13 mouse cellular contexts compared by ENCODE assay signal in the genomic region with DNA sequence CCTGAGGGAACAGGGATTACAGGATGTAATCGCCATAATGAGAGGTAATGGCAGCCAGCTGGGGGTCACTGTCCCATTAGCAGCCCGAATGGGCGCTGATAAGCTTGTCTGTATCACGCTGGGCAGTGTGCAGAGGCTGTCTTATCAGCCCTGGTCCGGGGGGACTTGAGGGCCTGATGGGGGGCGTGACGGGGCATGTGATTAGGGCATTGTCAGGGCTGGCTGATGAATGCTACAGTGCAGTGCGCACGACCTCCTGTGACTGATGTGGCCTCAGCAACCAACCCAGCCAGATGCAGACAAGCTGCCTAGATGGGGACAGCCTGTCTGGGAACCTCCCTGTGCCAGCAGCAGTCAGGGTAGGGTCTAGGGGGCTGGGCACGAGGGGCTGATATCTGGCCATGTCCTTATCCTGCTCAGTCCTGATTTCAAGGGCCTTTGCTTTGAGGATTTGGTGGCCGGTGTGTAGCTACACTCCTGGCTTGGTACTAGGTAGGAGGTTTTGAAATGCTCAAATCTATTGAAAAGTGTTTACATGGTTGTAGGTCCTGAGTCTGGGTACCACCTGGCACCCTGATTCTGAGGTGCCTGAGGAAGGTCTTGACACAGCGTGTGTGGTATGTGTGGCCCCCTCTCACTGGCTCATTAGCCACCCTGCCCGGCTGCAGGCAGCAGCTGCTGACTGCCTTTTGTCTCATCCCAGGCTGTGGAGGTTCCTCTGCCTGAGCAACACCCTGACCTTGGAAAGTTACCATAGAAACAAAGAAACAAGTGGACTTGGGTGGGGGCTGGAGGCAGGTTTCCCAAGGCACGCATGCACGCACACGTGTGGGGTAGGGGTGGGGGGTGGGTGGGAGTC. TPM values are rescaled to one million over a fixed set of nuclear protein-coding genes. Genes with fewer than 3 reads are reported as not detected.
DNase-seq lines count a peak whose midpoint lies in the region; ATAC-seq and TF ChIP-seq lines count a peak whose summit lies in the region.
"Had no signal": no experiment of that assay in that cellular context is flagged by ENCODE, and none has a peak within 500 bp of the region (broad histone marks: within the 10 kb centered on the region; RNA-seq: fewer than 3 reads in every experiment).

No protein-coding gene starts in this region.

- H3K9ac ChIP-seq in hindbrain, postnatal 0 days (replicated peaks; ENCODE audit: low read length) = no peak overlapping the region
- H3K9ac ChIP-seq in intestine, embryonic 14.5 days (ENCODE audit: low read length) = no peak overlapping the region
- no peak overlapping the region for H3K9ac ChIP-seq in midbrain, postnatal 0 days (replicated peaks; ENCODE audit: low read length, poor library complexity, severe bottlenecking)

- no peak overlapping the region for H3K4me2 ChIP-seq in hindbrain, postnatal 0 days (ENCODE audit: low read depth, low read length)
- H3K4me2 ChIP-seq in intestine, embryonic 14.5 days (ENCODE audit: low read length) = no peak overlapping the region
- no peak overlapping the region for H3K4me2 ChIP-seq in midbrain, postnatal 0 days (ENCODE audit: low read depth, low read length, poor library complexity, severe bottlenecking)

- no peaks in the 10 kb centered on the region for H3K9me3 ChIP-seq in hindbrain, embryonic 10.5 days
- no peaks in the 10 kb centered on the region for H3K9me3 ChIP-seq in hindbrain, postnatal 0 days (ENCODE audit: low read length)
- H3K9me3 ChIP-seq in embryonic facial prominence, embryonic 10.5 days = no peaks in the 10 kb centered on the region
- no peaks in the 10 kb centered on the region for H3K9me3 ChIP-seq in intestine, embryonic 14.5 days (ENCODE audit: control insufficient read depth, low read length)
- no peaks in the 10 kb centered on the region for H3K9me3 ChIP-seq in midbrain, postnatal 0 days (ENCODE audit: low read length)

- peaks cover 27% of the 10 kb centered on the region; the same call in 1 of the 2 replicates for H3K36me3 ChIP-seq in hindbrain, embryonic 10.5 days
- H3K36me3 ChIP-seq in hindbrain, postnatal 0 days (ENCODE audit: insufficient read depth, low read length) = no peaks in the 10 kb centered on the region
- peaks cover 56% of the 10 kb centered on the region for H3K36me3 ChIP-seq in embryonic facial prominence, embryonic 10.5 days (replicated peaks)
- no peaks in the 10 kb centered on the region for H3K36me3 ChIP-seq in intestine, embryonic 14.5 days (ENCODE audit: control insufficient read depth, insufficient read depth, low read length)
- no peaks in the 10 kb centered on the region for H3K36me3 ChIP-seq in midbrain, postnatal 0 days (ENCODE audit: insufficient read depth, low read length)

- no peak for ATAC-seq in hindbrain, postnatal 0 days
- peak; percentile 47 for ATAC-seq in intestine, embryonic 14.5 days (replicated peaks; ENCODE audit: low FRiP score, low TSS enrichment, low read depth)
- ATAC-seq in midbrain, postnatal 0 days (ENCODE audit: low FRiP score) = peak; percentile 25; the same call in 1 of the 2 replicates
- no peak for ATAC-seq in monocyte, adult 5-6 weeks (replicated peaks; ENCODE audit: insufficient number of reproducible peaks, low FRiP score, low TSS enrichment, poor library complexity, severe bottlenecking)

- peaks cover 59% of the 10 kb centered on the region for H3K27me3 ChIP-seq in hindbrain, embryonic 10.5 days (ENCODE audit: insufficient read depth, poor library complexity, severe bottlenecking)
- H3K27me3 ChIP-seq in hindbrain, postnatal 0 days (ENCODE audit: insufficient read depth, low read length) = no peaks in the 10 kb centered on the region
- no peaks in the 10 kb centered on the region for H3K27me3 ChIP-seq in embryonic facial prominence, embryonic 10.5 days (replicated peaks; ENCODE audit: low read depth, poor library complexity, severe bottlenecking)
- H3K27me3 ChIP-seq in intestine, embryonic 14.5 days (replicated peaks; ENCODE audit: control insufficient read depth, insufficient read depth, low read length) = no peaks in the 10 kb centered on the region
- H3K27me3 ChIP-seq in midbrain, postnatal 0 days (ENCODE audit: insufficient read depth, low read length) = no peaks in the 10 kb centered on the region

- DNase-seq in hindbrain, embryonic 10.5 days (ENCODE audit: low spot score) = peak; percentile 70
- DNase-seq in hindbrain, postnatal 0 days (ENCODE audit: low spot score) = no peak
- peak; percentile 49 for DNase-seq in embryonic facial prominence, embryonic 10.5 days (ENCODE audit: low spot score)
- no peak for DNase-seq in intestine, embryonic 14.5 days (ENCODE audit: low spot score)
- no peak for DNase-seq in midbrain, postnatal 0 days (ENCODE audit: low spot score)
- DNase-seq in layer of hippocampus, adult 11-12 months (ENCODE audit: low spot score) = no peak
- no peak for DNase-seq in cerebellum, postnatal 36 days
- DNase-seq: adrenal gland, adult 8-10 months; cerebellum, postnatal 14 days; gastrocnemius, adult 2 months; thymus, adult 2 months had no signal

- H3K4me1 ChIP-seq in hindbrain, embryonic 10.5 days (replicated peaks) = peaks cover 81% of the 10 kb centered on the region
- H3K4me1 ChIP-seq in hindbrain, postnatal 0 days (ENCODE audit: insufficient read depth, low read length) = peaks cover 9% of the 10 kb centered on the region; the same call in 1 of the 2 replicates
- H3K4me1 ChIP-seq in embryonic facial prominence, embryonic 10.5 days = peaks cover 65% of the 10 kb centered on the region
- H3K4me1 ChIP-seq in intestine, embryonic 14.5 days (replicated peaks; ENCODE audit: control insufficient read depth, insufficient read depth, low read length) = peaks cover 10% of the 10 kb centered on the region; the same call in 1 of the 2 replicates
- peaks cover 4% of the 10 kb centered on the region; the same call in 1 of the 2 replicates for H3K4me1 ChIP-seq in midbrain, postnatal 0 days (ENCODE audit: insufficient read depth, low read length)

- WGBS in hindbrain, embryonic 10.5 days = 23% methylated on average over 16 of the region's 16 CpGs
- WGBS in hindbrain, postnatal 0 days = 18% methylated on average over 16 of the region's 16 CpGs
- WGBS in embryonic facial prominence, embryonic 10.5 days = 28% methylated on average over 16 of the region's 16 CpGs
- 37% methylated on average over 16 of the region's 16 CpGs for WGBS in intestine, embryonic 14.5 days
- 21% methylated on average over 16 of the region's 16 CpGs for WGBS in midbrain, postnatal 0 days

- peak overlapping the region; percentile 7; the same call in 1 of the 2 replicates for H3K4me3 ChIP-seq in hindbrain, embryonic 10.5 days
- no peak overlapping the region for H3K4me3 ChIP-seq in hindbrain, postnatal 0 days (ENCODE audit: low read length)
- no peak overlapping the region for H3K4me3 ChIP-seq in embryonic facial prominence, embryonic 10.5 days
- H3K4me3 ChIP-seq in intestine, embryonic 14.5 days (ENCODE audit: low read depth, low read length) = no peak overlapping the region
- H3K4me3 ChIP-seq in midbrain, postnatal 0 days (ENCODE audit: low read depth, low read length) = no peak overlapping the region
- H3K4me3 ChIP-seq: gastrocnemius, adult 2 months; layer of hippocampus, adult 2 months had no signal

- peak overlapping the region; percentile 88 for H3K27ac ChIP-seq in hindbrain, embryonic 10.5 days
- H3K27ac ChIP-seq in hindbrain, postnatal 0 days = no peak overlapping the region
- H3K27ac ChIP-seq in embryonic facial prominence, embryonic 10.5 days (replicated peaks) = peak overlapping the region; percentile 75
- peak overlapping the region; percentile 1; the same call in 1 of the 2 replicates for H3K27ac ChIP-seq in intestine, embryonic 14.5 days (ENCODE audit: low read depth)
- H3K27ac ChIP-seq in midbrain, postnatal 0 days (ENCODE audit: low read depth, low read length) = no peak overlapping the region
- H3K27ac ChIP-seq: gastrocnemius, adult 2 months; layer of hippocampus, adult 2 months had no signal

- no peak for TF ChIP-seq CTCF in hindbrain, postnatal 0 days (IDR thresholded peaks at IDR 0.05; ENCODE audit: low read depth)
- TF ChIP-seq CTCF in midbrain, postnatal 0 days (IDR thresholded peaks at IDR 0.05) = no peak

RNA-seq across cellular contexts. Expression of gene Kif26a, which starts 18.2 kb away (rescaled TPM):
- polyA plus RNA-seq in hindbrain, embryonic 10.5 days (2016; fragmentation: Nextera tagmentation; extraction: Ambion mirVana) = 2.7 and 3.1 TPM in 2 replicates
- total RNA-seq in hindbrain, postnatal 0 days (2014; rRNA removed) = 25.1 and 26.3 TPM in 2 replicates
- polyA plus RNA-seq in hindbrain, postnatal 0 days (2015; fragmentation: Nextera tagmentation; extraction: Ambion mirVana) = 1.8 and 1.9 TPM in 2 replicates
- 3.3 and 3.4 TPM in 2 replicates for polyA plus RNA-seq in embryonic facial prominence, embryonic 10.5 days (2016; fragmentation: Nextera tagmentation; extraction: Ambion mirVana)
- polyA plus RNA-seq in intestine, embryonic 14.5 days (2014; fragmentation: Nextera tagmentation; extraction: Ambion mirVana) = 2.6 and 3.6 TPM in 2 replicates
- total RNA-seq in midbrain, postnatal 0 days (2014; rRNA removed) = 24.1 and 26.5 TPM in 2 replicates
- 1.9 and 2.4 TPM in 2 replicates for polyA plus RNA-seq in midbrain, postnatal 0 days (2015; fragmentation: Nextera tagmentation; extraction: Ambion mirVana)
- not detected in 3 replicates for total RNA-seq in monocyte, adult 5-6 weeks (2017)

RNA-seq across cellular contexts. Expression of gene Aspg, which starts 57.7 kb away (rescaled TPM):
- 1.4 and 2.1 TPM in 2 replicates for polyA plus RNA-seq in hindbrain, embryonic 10.5 days (2016; fragmentation: Nextera tagmentation; extraction: Ambion mirVana)
- total RNA-seq in hindbrain, postnatal 0 days (2014; rRNA removed) = 1.8 and 7.8 TPM in 2 replicates
- 1.8 and 2.2 TPM in 2 replicates for polyA plus RNA-seq in hindbrain, postnatal 0 days (2015; fragmentation: Nextera tagmentation; extraction: Ambion mirVana)
- 2.7 TPM in 2 replicates for polyA plus RNA-seq in embryonic facial prominence, embryonic 10.5 days (2016; fragmentation: Nextera tagmentation; extraction: Ambion mirVana)
- polyA plus RNA-seq in intestine, embryonic 14.5 days (2014; fragmentation: Nextera tagmentation; extraction: Ambion mirVana) = 16.6 and 16.9 TPM in 2 replicates
- 3.6 and 5.2 TPM in 2 replicates for total RNA-seq in midbrain, postnatal 0 days (2014; rRNA removed)
- polyA plus RNA-seq in midbrain, postnatal 0 days (2015; fragmentation: Nextera tagmentation; extraction: Ambion mirVana) = 2.3 and 2.5 TPM in 2 replicates
- total RNA-seq in monocyte, adult 5-6 weeks (2017) = not detected in 3 replicates
- total RNA-seq: gastrocnemius, adult 2 months had no signal

Comparison
In these comparisons a context has a peak if more than half of its experiments do, and no peak if none do; other contexts are left out.
1. DNase-seq: peak in hindbrain, embryonic 10.5 days (single experiment) and embryonic facial prominence, embryonic 10.5 days (single experiment); none in hindbrain, postnatal 0 days (single experiment), intestine, embryonic 14.5 days (single experiment), midbrain, postnatal 0 days (single experiment), layer of hippocampus, adult 11-12 months (single experiment) and cerebellum, postnatal 36 days (0 of 2).
2. H3K27ac ChIP-seq: peak in hindbrain, embryonic 10.5 days (single experiment), embryonic facial prominence, embryonic 10.5 days (single experiment) and intestine, embryonic 14.5 days (single experiment); none in hindbrain, postnatal 0 days (single experiment) and midbrain, postnatal 0 days (single experiment).
3. ATAC-seq: peak in intestine, embryonic 14.5 days (single experiment) and midbrain, postnatal 0 days (single experiment); none in hindbrain, postnatal 0 days (single experiment) and monocyte, adult 5-6 weeks (single experiment).